Mouse (Mus musculus): ENCODE results near the gene 4930544D05Rik. TPM values are rescaled to one million over a fixed set of nuclear protein-coding genes. Genes with fewer than 3 reads are reported as not detected.

4930544D05Rik gene
- polyA plus RNA-seq, 1 experiment from 2014 or later, result not detected

GRCm38 (mm10) chr11:70597301-70597700, 18.3 kb upstream of the 4930544D05Rik start:
- in situ Hi-C loops (cut with MboI; ENCODE audit: low pct_unique_long_range_greater_than_20kb), result loop anchor here (5.0 kb wide), 1 partner anchor 55 kb away; the partner anchor contains the start of gene Pld2
- ATAC-seq, result no peak
- no peak for TF ChIP-seq CTCF (IDR thresholded peaks at IDR 0.05)
- H3K27me3 ChIP-seq, result no peaks in the 10 kb centered on the region
- DNase-seq (ENCODE audit: low read depth, low spot score), result no peak
- ChIA-PET CTCF (interaction anchor here (2.1 kb wide), 1 partner anchor 72 kb away, joined by 6 read pairs; the partner anchor contains the start of gene Psmb6), POLR2A (no interaction called here)

- no peak for TF ChIP-seq CTCF (IDR thresholded peaks at IDR 0.05)
- no peaks in the 10 kb centered on the region for H3K27me3 ChIP-seq
- in situ Hi-C loops (cut with MboI; ENCODE audit: low pct_unique_long_range_greater_than_20kb), result loop anchor here (5.0 kb wide), 1 partner anchor 56 kb away; the partner anchor contains the start of gene Pld2
- no peak for DNase-seq (ENCODE audit: low read depth, low spot score)
- POLR2A ChIA-PET, result interaction anchor here (0.5 kb wide), 1 partner anchor 35 kb away, joined by 3 read pairs; no protein-coding TSS in a partner anchor
- ATAC-seq, result no peak
- CTCF ChIA-PET, result interaction anchor here (0.9 to 2.1 kb wide), 2 partner anchors 11 to 74 kb away, joined by 4 to 6 read pairs; partner anchors contain the start of gene Psmb6
These were observed 17.1 kb upstream of the 4930544D05Rik start for GRCm38 (mm10) chr11:70598451-70598953.

GRCm38 (mm10) chr11:70605024-70605566, 10.6 kb upstream of the 4930544D05Rik start:
- no peaks in the 10 kb centered on the region for H3K27me3 ChIP-seq
- TF ChIP-seq CTCF (IDR thresholded peaks at IDR 0.05), result no peak
- ATAC-seq, result no peak
- CTCF ChIA-PET, result no interaction called here
- no peak for DNase-seq (ENCODE audit: low read depth, low spot score)
- in situ Hi-C loops (cut with MboI; ENCODE audit: low pct_unique_long_range_greater_than_20kb), result loop anchor here (5.0 kb wide), 1 partner anchor 88 kb away; the partner anchor contains the start of gene Gltpd2
- POLR2A ChIA-PET, result interaction anchor here (0.6 kb wide), 2 partner anchors 42 to 98 kb away, joined by 3 read pairs; no protein-coding TSS in a partner anchor

- no peaks in the 10 kb centered on the region for H3K27me3 ChIP-seq
- ChIA-PET POLR2A (no interaction called here), CTCF (no interaction called here)
- no peak for TF ChIP-seq CTCF (IDR thresholded peaks at IDR 0.05)
- no peak for ATAC-seq
- in situ Hi-C loops (cut with MboI; ENCODE audit: low pct_unique_long_range_greater_than_20kb), result loop anchor here (5.0 kb wide), 1 partner anchor 89 kb away; the partner anchor contains the start of gene Gltpd2
- DNase-seq (ENCODE audit: low read depth, low spot score), result no peak
These were observed 8.9 kb upstream of the 4930544D05Rik start for GRCm38 (mm10) chr11:70606717-70607116.

GRCm38 (mm10) chr11:70607611-70608010, 8.0 kb upstream of the 4930544D05Rik start:
- H3K27me3 ChIP-seq, result no peaks in the 10 kb centered on the region
- ATAC-seq, result no peak
- in situ Hi-C loops (cut with MboI; ENCODE audit: low pct_unique_long_range_greater_than_20kb), result loop anchor here (5.0 kb wide), 1 partner anchor 90 kb away; the partner anchor contains the start of gene Gltpd2
- POLR2A ChIA-PET, result no interaction called here
- no peak for DNase-seq (ENCODE audit: low read depth, low spot score)
- CTCF ChIA-PET, result no interaction called here
- no peak for TF ChIP-seq CTCF (IDR thresholded peaks at IDR 0.05)

GRCm38 (mm10) chr11:70608381-70609066, 7.1 kb upstream of the 4930544D05Rik start:
- ATAC-seq, result no peak
- no peak for TF ChIP-seq CTCF (IDR thresholded peaks at IDR 0.05)
- in situ Hi-C loops (cut with MboI; ENCODE audit: low pct_unique_long_range_greater_than_20kb), result loop anchor here (5.0 kb wide), 1 partner anchor 91 kb away; the partner anchor contains the start of gene Gltpd2
- CTCF ChIA-PET, result interaction anchor here (1.1 kb wide), 1 partner anchor 10 kb away, joined by 4 read pairs; no protein-coding TSS in a partner anchor
- DNase-seq (ENCODE audit: low read depth, low spot score), result no peak
- POLR2A ChIA-PET, result no interaction called here
- H3K27me3 ChIP-seq, result no peaks in the 10 kb centered on the region

GRCm38 (mm10) chr11:70610752-70611151, 4.9 kb upstream of the 4930544D05Rik start:
- ChIA-PET CTCF (no interaction called here), POLR2A (interaction anchor here (1.0 kb wide), 1 partner anchor 91 kb away, joined by 3 read pairs; no protein-coding TSS in a partner anchor)
- no peak for DNase-seq (ENCODE audit: low read depth, low spot score)
- in situ Hi-C loops (cut with MboI; ENCODE audit: low pct_unique_long_range_greater_than_20kb), result no loop called here
- ATAC-seq, result no peak
- no peaks in the 10 kb centered on the region for H3K27me3 ChIP-seq
- no peak for TF ChIP-seq CTCF (IDR thresholded peaks at IDR 0.05)

GRCm38 (mm10) chr11:70612505-70612904, 3.1 kb upstream of the 4930544D05Rik start:
- no peak for TF ChIP-seq CTCF (IDR thresholded peaks at IDR 0.05)
- in situ Hi-C loops (cut with MboI; ENCODE audit: low pct_unique_long_range_greater_than_20kb), result no loop called here
- H3K27me3 ChIP-seq, result no peaks in the 10 kb centered on the region
- CTCF ChIA-PET, result interaction anchor here (1.2 kb wide), 1 partner anchor 51 kb away, joined by 3 read pairs; no protein-coding TSS in a partner anchor
- DNase-seq (ENCODE audit: low read depth, low spot score), result no peak
- POLR2A ChIA-PET, result no interaction called here
- no peak for ATAC-seq

- ChIA-PET CTCF (no interaction called here), POLR2A (interaction anchor here (1.0 kb wide), 1 partner anchor 69 kb away, joined by 3 read pairs; no protein-coding TSS in a partner anchor)
- in situ Hi-C loops (cut with MboI; ENCODE audit: low pct_unique_long_range_greater_than_20kb), result no loop called here
- no peak for TF ChIP-seq CTCF (IDR thresholded peaks at IDR 0.05)
- ATAC-seq (no peak), DNase-seq (ENCODE audit: low read depth, low spot score) (no peak)
- H3K27me3 ChIP-seq, result no peaks in the 10 kb centered on the region
These were observed 574 bp upstream of the 4930544D05Rik start for GRCm38 (mm10) chr11:70615074-70615473.

- CTCF ChIA-PET, result no interaction called here
- POLR2A ChIA-PET, result no interaction called here
- in situ Hi-C loops (cut with MboI; ENCODE audit: low pct_unique_long_range_greater_than_20kb), result no loop called here
- H3K27me3 ChIP-seq, result no peaks in the 10 kb centered on the region
- ATAC-seq (no peak), DNase-seq (ENCODE audit: low read depth, low spot score) (no peak)
- no peak for TF ChIP-seq CTCF (IDR thresholded peaks at IDR 0.05)
These were observed 3.5 kb downstream of the 4930544D05Rik start, which contains the start of gene Chrne for GRCm38 (mm10) chr11:70619101-70619500. TSS of gene Chrne (minus strand) at chr11:70619216.
